Mouse (Mus musculus): ENCODE data around the gene Gm28308. TPM values are rescaled to one million over a fixed set of nuclear protein-coding genes. Genes with fewer than 3 reads are reported as not detected.

The Gm28308 gene
- total and polyA plus RNA-seq, 3 experiments, result not detected

GRCm38 (mm10) chr6:52151571-52151970, 61.6 kb downstream of the Gm28308 start:
- DNase-seq, result no peak
- H3K27me3 ChIP-seq (ENCODE audit: control insufficient read depth, insufficient read depth, low read length), result peaks cover 7% of the 10 kb centered on the region
- H3K9ac ChIP-seq (ENCODE audit: low read depth, low read length), result no peak overlapping the region
- no peak overlapping the region for H3K27ac ChIP-seq
- TF ChIP-seq CTCF (IDR thresholded peaks at IDR 0.05) (no peak), EP300 (IDR thresholded peaks at IDR 0.05; ENCODE audit: insufficient read depth, low read depth, low read length) (no peak), POLR2A (IDR thresholded peaks at IDR 0.05; ENCODE audit: insufficient read depth, low read depth, low read length) (no peak)
- WGBS, result 37% methylated on average over 4 of the region's 4 CpGs
- H3K79me2 ChIP-seq (replicated peaks; ENCODE audit: control insufficient read depth, insufficient read depth, low read length), result no peaks in the 10 kb centered on the region
- H3K36me3 ChIP-seq (ENCODE audit: control insufficient read depth, insufficient read depth, low read length), result no peaks in the 10 kb centered on the region
- intact Hi-C loops (cut with DNase I), result no loop called here
- H3K4me1 ChIP-seq (ENCODE audit: control insufficient read depth, insufficient read depth, low read length), result no peaks in the 10 kb centered on the region
- no peak overlapping the region for H3K4me3 ChIP-seq

DNA sequence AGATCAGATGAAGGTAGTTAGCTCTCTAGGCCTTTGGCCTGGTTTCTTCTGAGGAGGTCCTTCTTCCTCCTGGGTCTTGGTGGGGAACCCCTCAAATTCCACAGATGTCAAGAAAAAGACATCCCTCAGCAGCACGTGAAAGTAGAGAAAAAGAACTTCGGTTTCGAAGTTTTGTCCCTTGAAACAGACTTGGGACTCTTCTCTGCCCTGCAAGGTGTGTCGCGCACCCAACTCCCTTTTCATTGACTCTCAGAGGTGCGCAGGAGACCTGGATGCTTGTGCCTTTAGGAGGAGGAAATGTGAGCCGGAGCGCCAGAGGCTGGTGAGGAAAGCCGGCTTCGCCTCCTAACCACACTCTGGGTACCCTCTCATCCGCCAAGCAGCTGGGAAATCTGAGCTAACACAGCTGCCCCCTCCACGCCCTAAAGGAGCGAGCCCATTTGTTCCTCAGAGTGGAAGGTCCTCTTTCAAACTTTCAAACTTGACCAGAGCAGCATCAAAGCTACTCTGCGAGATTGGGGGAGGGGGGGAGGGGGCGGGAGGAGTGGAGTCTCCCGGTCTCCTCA, 62.7 kb downstream of the Gm28308 start:
- Histone ChIP-seq H3K4me1 (ENCODE audit: control insufficient read depth, insufficient read depth, low read length) (no peaks in the 10 kb centered on the region), H3K4me3 (no peak overlapping the region), H3K27ac (no peak overlapping the region), H3K9ac (ENCODE audit: low read depth, low read length) (no peak overlapping the region), H3K36me3 (ENCODE audit: control insufficient read depth, insufficient read depth, low read length) (no peaks in the 10 kb centered on the region), H3K79me2 (replicated peaks; ENCODE audit: control insufficient read depth, insufficient read depth, low read length) (no peaks in the 10 kb centered on the region), H3K27me3 (ENCODE audit: control insufficient read depth, insufficient read depth, low read length) (peaks cover 7% of the 10 kb centered on the region)
- intact Hi-C loops (cut with DNase I), result no loop called here
- DNase-seq, result no peak
- TF ChIP-seq CTCF (IDR thresholded peaks at IDR 0.05) (no peak), EP300 (IDR thresholded peaks at IDR 0.05; ENCODE audit: insufficient read depth, low read depth, low read length) (no peak), POLR2A (IDR thresholded peaks at IDR 0.05; ENCODE audit: insufficient read depth, low read depth, low read length) (no peak)
- WGBS, result 14% methylated on average over 16 of the region's 16 CpGs

DNA sequence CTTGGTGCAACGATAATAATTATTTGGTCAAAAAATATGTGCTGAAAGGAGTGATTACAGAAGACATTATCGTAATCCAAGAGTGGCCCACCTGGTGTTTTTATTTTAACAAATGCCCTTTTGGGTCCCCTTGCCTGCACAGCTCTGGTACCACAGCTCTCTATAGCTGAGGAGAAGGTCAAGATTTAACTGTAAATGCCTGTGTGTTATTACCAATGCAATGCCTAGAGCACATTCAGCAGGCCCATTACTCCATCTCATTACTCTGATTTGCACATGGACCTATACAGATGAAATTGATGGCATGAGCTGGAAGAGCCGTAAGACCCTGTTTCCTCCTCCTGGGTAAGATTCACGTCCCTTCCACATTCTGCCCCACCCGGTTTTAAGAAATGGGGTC, 74.0 kb downstream of the Gm28308 start:
- H3K4me1 ChIP-seq (ENCODE audit: control insufficient read depth, insufficient read depth, low read length), result no peaks in the 10 kb centered on the region
- no peak overlapping the region for H3K27ac ChIP-seq
- no peak overlapping the region for H3K9ac ChIP-seq (ENCODE audit: low read depth, low read length)
- no peaks in the 10 kb centered on the region for H3K27me3 ChIP-seq (ENCODE audit: control insufficient read depth, insufficient read depth, low read length)
- DNase-seq, result no peak
- TF ChIP-seq CTCF (IDR thresholded peaks at IDR 0.05) (no peak), POLR2A (IDR thresholded peaks at IDR 0.05; ENCODE audit: insufficient read depth, low read depth, low read length) (no peak), EP300 (IDR thresholded peaks at IDR 0.05; ENCODE audit: insufficient read depth, low read depth, low read length) (no peak)
- no peaks in the 10 kb centered on the region for H3K79me2 ChIP-seq (replicated peaks; ENCODE audit: control insufficient read depth, insufficient read depth, low read length)
- no peak overlapping the region for H3K4me3 ChIP-seq
- no peaks in the 10 kb centered on the region for H3K36me3 ChIP-seq (ENCODE audit: control insufficient read depth, insufficient read depth, low read length)
- WGBS, result 83% methylated on average over 5 of the region's 5 CpGs
- intact Hi-C loops (cut with DNase I), result no loop called here

DNA sequence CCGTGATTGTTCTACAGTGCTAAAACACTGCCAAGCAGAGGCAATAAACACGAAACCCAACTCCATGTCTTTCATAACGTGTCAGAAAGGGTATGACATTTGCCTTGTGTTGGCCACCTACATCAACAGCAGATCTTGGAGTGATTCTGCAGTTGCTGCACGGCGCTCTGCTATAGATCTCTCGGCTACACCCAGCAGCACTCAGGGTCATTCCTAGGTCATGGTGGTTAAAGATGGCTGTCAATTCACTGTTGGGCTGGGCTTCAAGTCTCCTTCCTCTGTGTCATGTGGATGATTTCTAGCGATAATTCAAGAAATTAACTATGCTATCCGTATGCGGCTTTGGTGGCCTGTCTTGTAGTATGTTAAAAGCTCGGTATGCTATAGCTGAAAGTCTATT, 74.6 kb downstream of the Gm28308 start:
- Histone ChIP-seq H3K79me2 (replicated peaks; ENCODE audit: control insufficient read depth, insufficient read depth, low read length) (no peaks in the 10 kb centered on the region), H3K4me1 (ENCODE audit: control insufficient read depth, insufficient read depth, low read length) (no peaks in the 10 kb centered on the region), H3K4me3 (no peak overlapping the region), H3K36me3 (ENCODE audit: control insufficient read depth, insufficient read depth, low read length) (no peaks in the 10 kb centered on the region), H3K27me3 (ENCODE audit: control insufficient read depth, insufficient read depth, low read length) (no peaks in the 10 kb centered on the region), H3K27ac (no peak overlapping the region), H3K9ac (ENCODE audit: low read depth, low read length) (no peak overlapping the region)
- WGBS, result 73% methylated on average over 10 of the region's 10 CpGs
- TF ChIP-seq POLR2A (IDR thresholded peaks at IDR 0.05; ENCODE audit: insufficient read depth, low read depth, low read length), result no peak
- no peak for DNase-seq
- intact Hi-C loops (cut with DNase I), result no loop called here

- TF ChIP-seq CTCF (IDR thresholded peaks at IDR 0.05) (no peak), EP300 (IDR thresholded peaks at IDR 0.05; ENCODE audit: insufficient read depth, low read depth, low read length) (no peak), POLR2A (IDR thresholded peaks at IDR 0.05; ENCODE audit: insufficient read depth, low read depth, low read length) (no peak)
- 78% methylated on average over 9 of the region's 9 CpGs for WGBS
- intact Hi-C loops (cut with DNase I), result no loop called here
Measured at GRCm38 (mm10) chr6:52137841-52138535, 75.2 kb downstream of the Gm28308 start.

DNA sequence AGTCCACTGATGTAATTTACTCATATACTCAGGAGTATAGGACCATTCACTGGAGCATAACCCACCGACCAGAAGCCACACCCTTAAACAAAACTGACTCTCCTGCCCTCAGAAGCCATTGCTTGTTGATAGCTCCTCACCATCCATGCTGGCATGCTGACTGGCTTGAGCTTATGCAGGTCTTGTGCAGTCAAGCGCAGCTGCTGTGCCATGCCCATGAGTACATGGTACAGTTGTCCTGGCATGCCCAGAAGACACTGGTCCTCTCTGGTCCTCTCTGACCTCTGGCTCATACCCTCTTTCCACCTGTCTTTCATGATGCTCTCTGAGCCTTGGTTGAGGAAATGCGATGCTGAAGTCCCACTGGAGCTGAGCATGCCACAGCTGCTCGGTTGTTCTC, 89.5 kb downstream of the Gm28308 start:
- 79% methylated on average over 4 of the region's 4 CpGs for WGBS
- H3K27me3 ChIP-seq (ENCODE audit: control insufficient read depth, insufficient read depth, low read length), result no peaks in the 10 kb centered on the region

More at GRCm38 (mm10) chr6:52137841-52138535, 75.2 kb downstream of the Gm28308 start:
- H3K4me1 ChIP-seq (ENCODE audit: control insufficient read depth, insufficient read depth, low read length), result no peaks in the 10 kb centered on the region
- no peak overlapping the region for H3K9ac ChIP-seq (ENCODE audit: low read depth, low read length)
- no peak overlapping the region for H3K27ac ChIP-seq
- no peak overlapping the region for H3K4me3 ChIP-seq
- DNase-seq, result no peak
- no peaks in the 10 kb centered on the region for H3K27me3 ChIP-seq (ENCODE audit: control insufficient read depth, insufficient read depth, low read length)
- H3K36me3 ChIP-seq (ENCODE audit: control insufficient read depth, insufficient read depth, low read length), result no peaks in the 10 kb centered on the region
- H3K79me2 ChIP-seq (replicated peaks; ENCODE audit: control insufficient read depth, insufficient read depth, low read length), result no peaks in the 10 kb centered on the region

More for the DNA sequence above, 89.5 kb downstream of the Gm28308 start:
- Histone ChIP-seq H3K4me1 (ENCODE audit: control insufficient read depth, insufficient read depth, low read length) (no peaks in the 10 kb centered on the region), H3K4me3 (no peak overlapping the region), H3K79me2 (replicated peaks; ENCODE audit: control insufficient read depth, insufficient read depth, low read length) (no peaks in the 10 kb centered on the region), H3K9ac (ENCODE audit: low read depth, low read length) (no peak overlapping the region), H3K36me3 (ENCODE audit: control insufficient read depth, insufficient read depth, low read length) (no peaks in the 10 kb centered on the region), H3K27ac (no peak overlapping the region)
- intact Hi-C loops (cut with DNase I), result no loop called here
- no peak for TF ChIP-seq POLR2A (IDR thresholded peaks at IDR 0.05; ENCODE audit: insufficient read depth, low read depth, low read length)
- no peak for TF ChIP-seq CTCF (IDR thresholded peaks at IDR 0.05)
- no peak for TF ChIP-seq EP300 (IDR thresholded peaks at IDR 0.05; ENCODE audit: insufficient read depth, low read depth, low read length)
- no peak for DNase-seq

Data from heart, adult 2 months (tissue).